ENCODE assay signal across 9 mouse cellular contexts in genomic region chr10:61976987-61977386, GRCm38 (mm10). TPM values are rescaled to one million over a fixed set of nuclear protein-coding genes. Genes with fewer than 3 reads are reported as not detected.
DNase-seq lines count a peak whose midpoint lies in the region; ATAC-seq lines count a peak whose summit lies in the region.
"Had no signal": no experiment of that assay in that cellular context is flagged by ENCODE, and none has a peak within 500 bp of the region (broad histone marks: within the 10 kb centered on the region; RNA-seq: fewer than 3 reads in every experiment).

No protein-coding gene starts in this region.

- 0 out of 2 replicates have a peak, but pooled peaks have one; percentile 22 for ATAC-seq in megakaryocyte-erythroid progenitor cell, adult 5-6 weeks (replicated peaks; ENCODE audit: low FRiP score, low TSS enrichment, poor library complexity, severe bottlenecking)
- no peak for ATAC-seq in CD4-positive, CD25-positive, alpha-beta regulatory T cell, adult 4 months

- DNase-seq in adrenal gland, adult 2 months = peak; percentile 11
- DNase-seq in adrenal gland, postnatal 25 days = no peak
- DNase-seq in left cerebral cortex, postnatal 14 days (ENCODE audit: low spot score in 2 of 2) = peak; percentile 17 to 33
- no peak for DNase-seq in left cerebral cortex, adult 8-10 months (ENCODE audit: low spot score in 2 of 2)
- DNase-seq in kidney, postnatal 10 days = peak; percentile 57
- no peak for DNase-seq in layer of hippocampus, adult 9-11 months

- intact Hi-C loops in left cerebral cortex, postnatal 14 days (cut with DNase I) = loop anchor here (2.0 to 5.0 kb wide), 3 partner anchors 100 to 205 kb away; no protein-coding TSS in a partner anchor

RNA-seq across cellular contexts. Expression of gene Col13a1, which starts 1.9 kb away (rescaled TPM):
- total RNA-seq in adrenal gland, adult 2 months (2021) = 1 to 10 TPM; 5.7 to 9.0 TPM
- polyA plus RNA-seq in adrenal gland, adult 2 months (2012; rRNA removed) = 2.7 and 3.2 TPM in 2 replicates
- 5.2 and 6.1 TPM in 2 replicates for total RNA-seq in adrenal gland, postnatal 25 days (2021)
- 1 to 10 TPM; 2.4 TPM for total RNA-seq in left cerebral cortex, postnatal 14 days (2021)
- 1 to 10 TPM; 1.1 to 2.3 (median 1.4) TPM for total RNA-seq in left cerebral cortex, adult 8-10 months (2022)
- total RNA-seq in megakaryocyte-erythroid progenitor cell, adult 5-6 weeks (2014; fragmentation: Nextera tagmentation) = not detected in 2 replicates
- not detected in 2 replicates for total RNA-seq in megakaryocyte-erythroid progenitor cell, adult 5-6 weeks (2017)
- not detected for polyA plus RNA-seq in CD4-positive, CD25-positive, alpha-beta regulatory T cell, adult 4 months (2017; shearing (Covaris generic))
- polyA plus RNA-seq: C2C12 had no signal

Comparison
In these comparisons a context has a peak if more than half of its experiments do, and no peak if none do; other contexts are left out.
1. DNase-seq: peak in adrenal gland, adult 2 months (single experiment), left cerebral cortex, postnatal 14 days (2 of 2) and kidney, postnatal 10 days (single experiment); none in adrenal gland, postnatal 25 days (single experiment), left cerebral cortex, adult 8-10 months (0 of 2) and layer of hippocampus, adult 9-11 months (single experiment).